Mouse (Mus musculus) kidney, postnatal 4 days (tissue): ENCODE measurements around the gene Ubtd2.
A peak's percentile ranks its signal among the peaks of the same experiment; 100 is the strongest.

Source experiments
- DNase-seq, 2 experiments: peaks; one replicate each; pipeline ENCODE4 v3.0.0; 2021; ENCODE audit warnings: mixed read lengths in 2 of 2

Ubtd2 gene

DNA sequence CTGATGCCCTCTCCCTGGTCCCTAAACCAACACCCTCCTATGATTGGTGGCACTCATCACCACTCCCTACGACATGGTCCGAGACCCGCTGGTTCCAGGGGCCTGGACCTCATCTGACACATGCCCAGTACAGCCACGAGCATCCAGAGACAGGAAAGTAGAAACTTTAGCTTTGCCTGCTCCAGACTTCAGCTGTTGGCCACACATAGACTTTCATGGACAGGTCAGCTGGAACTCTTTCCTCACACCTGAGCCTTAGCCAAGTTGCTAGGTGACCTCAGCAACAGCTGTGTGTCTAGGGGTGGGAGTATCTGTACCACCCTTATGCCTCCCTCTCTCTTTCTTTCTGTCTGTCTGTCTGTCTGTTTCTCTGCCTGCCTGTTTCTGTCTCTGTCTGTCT, 93.1 kb downstream of the Ubtd2 start:
- no peak for DNase-seq

DNA sequence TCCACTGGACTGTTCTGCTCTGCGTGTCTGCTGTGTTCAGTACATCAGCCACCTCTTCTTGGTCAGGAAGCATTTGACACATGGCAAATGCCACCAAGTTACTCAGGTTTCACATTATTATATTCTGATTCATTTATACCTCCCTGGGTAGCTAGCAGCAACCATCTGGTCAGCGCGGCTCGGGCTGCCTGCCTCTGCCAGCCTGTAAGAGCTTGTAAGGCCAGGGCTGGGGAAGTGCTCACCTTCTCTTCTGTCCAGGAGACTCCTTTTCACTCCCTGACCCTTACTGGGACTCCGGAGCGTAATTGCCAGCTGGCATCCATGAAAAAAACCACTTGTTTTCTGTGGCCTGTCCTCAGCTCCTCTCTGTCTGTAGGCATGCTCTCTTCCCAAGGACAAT, 94.1 kb downstream of the Ubtd2 start:
- DNase-seq, result no peak

DNA sequence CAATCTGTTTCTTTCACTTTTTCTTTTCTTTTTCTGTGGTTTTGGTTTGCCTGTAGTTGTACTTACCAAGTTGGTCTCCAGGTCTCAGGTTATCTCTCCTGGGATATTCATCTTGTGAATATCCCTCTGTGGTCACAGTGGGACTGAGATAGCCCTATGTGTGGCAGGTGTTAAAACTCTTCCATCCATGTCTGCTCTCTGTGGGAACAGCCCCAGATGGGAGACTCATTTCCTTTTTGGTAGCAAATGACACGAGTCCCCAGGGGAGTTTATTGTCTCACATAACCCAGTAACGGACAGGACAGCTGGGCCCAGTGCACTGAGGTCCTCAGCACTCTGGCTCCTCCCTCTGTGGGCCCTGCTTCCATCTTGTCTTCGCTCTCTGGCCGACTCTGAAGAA, 94.9 kb downstream of the Ubtd2 start:
- peak in 1 of 2 experiments; percentile 13 for DNase-seq

DNA sequence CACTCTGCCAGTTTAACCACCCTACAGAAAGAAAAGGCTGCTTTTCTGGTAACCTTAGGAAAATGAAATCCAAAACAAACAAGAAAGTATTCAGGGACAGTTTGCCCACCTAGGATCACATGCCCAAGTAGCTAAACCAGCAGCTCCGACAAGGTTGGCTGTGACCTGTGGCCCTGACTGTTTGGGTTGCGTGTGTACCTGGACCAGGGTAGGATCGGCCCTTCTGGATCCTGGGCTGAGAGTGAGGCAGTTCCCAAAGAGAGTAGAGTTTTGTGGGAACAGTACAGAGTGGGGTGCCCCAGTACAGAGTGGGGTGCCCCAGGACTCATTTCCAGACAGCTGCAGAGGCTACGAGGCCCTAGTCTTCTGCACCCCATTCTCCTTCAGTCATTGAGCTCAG, 95.9 kb downstream of the Ubtd2 start:
- DNase-seq, result no peak

DNA sequence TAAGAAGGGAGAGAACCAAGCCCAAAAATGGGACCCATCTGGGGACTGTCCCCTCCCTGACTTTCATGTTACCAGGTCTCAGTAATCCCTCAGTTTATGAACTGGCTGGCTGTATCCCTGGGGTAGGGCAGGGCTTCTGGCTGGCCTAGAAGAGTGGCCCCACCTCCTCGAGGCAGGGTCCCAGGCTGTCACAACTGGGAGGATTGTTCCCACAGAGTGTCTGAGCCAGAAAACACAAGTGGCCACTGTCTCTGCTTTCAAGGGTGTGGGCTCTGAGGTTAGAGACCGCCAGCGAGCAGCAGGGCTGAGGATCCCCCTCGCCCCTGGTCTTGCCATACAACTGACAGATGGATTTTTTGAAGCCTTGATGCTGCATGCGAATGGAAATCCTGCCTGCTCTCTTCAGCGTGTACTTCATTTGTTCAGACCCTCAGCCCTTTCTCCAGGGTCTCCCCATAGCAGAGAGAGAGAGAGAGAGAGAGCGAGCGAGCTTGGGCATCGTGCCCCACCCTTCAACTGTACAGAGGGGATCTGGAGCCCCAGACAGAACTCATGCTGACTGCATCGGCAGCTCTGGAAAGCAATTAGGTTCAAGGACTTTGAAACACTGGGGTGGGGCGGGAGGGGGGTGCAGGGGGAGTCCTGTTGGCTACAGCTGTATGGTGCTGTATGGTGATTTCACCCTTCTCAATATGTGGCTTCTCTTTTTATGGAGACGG, 96.6 kb downstream of the Ubtd2 start:
- DNase-seq, result no peak

DNA sequence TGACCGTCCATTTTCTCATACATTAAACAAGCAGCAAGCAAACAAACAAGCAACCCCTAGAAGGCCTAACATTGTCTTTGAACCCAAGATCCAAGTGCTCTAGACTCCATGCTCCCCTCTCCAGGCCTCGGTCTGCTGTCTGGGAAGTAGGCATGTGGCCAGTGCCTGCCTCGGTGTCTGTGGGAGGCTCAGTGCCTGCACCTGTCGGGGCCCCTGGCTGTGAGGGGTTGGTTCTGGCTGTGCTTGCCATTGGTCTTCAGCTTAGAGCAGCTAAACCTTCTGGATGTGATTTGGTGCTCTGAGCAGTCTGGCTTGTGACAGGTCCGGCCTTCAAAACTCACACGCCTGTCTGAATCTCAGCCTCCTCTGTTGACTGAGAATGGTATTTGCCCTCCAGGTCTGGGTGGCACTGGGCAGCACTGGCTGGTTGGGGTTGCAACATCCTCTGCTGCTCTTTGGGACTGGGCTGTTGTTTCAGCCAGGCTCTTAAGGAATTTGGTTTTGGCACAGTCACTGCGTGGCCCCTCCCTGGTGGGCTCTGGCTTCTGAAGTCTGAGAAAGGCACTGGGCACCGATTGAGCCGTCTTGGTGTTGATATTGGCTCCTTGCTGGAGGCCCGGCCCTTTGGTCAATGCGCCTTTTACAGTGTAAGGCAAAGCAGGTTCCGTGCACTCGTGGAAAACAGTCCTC, 97.4 kb downstream of the Ubtd2 start:
- DNase-seq, result peak; percentile 25 to 47

DNA sequence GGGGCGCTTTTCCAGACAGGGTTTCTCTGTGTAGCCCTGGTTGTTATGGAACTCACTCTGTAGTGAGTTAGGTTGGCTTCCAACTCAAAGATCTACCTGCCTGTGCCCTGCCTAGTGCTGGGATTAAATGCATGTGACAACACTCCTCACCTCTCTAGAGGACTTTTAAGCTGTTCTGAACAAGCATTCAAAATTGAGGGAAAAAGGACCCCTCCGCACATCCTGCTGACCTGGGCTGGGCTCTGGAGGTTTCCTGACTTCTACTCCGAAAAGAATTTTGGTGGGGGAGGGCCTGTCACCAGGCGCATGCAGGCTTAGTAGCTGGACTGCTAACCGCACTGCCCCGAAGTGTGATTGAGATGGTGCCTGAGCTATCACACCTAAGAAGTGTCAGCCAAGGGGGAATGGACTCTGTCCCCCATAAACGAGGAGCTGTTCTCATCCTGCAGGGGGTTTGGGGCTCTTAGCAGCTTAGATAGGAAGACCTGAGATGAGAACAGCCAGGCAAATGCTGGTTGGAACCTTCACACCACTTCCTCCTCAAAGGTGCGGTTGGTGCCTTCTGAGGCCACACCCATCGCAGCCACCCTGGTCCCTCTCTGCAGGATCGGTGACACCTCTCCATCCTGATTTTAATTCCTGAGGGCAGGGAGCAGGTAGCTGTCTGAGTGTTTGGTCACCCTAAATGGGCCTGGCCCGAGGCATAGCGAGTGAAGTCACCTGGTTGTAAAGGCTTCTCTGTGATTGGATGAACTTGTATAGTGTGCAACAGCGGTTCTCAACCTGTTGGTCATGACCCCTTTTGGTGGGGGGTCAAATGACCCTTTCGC, 98.4 kb downstream of the Ubtd2 start:
- DNase-seq, result peak; percentile 29 to 46

DNA sequence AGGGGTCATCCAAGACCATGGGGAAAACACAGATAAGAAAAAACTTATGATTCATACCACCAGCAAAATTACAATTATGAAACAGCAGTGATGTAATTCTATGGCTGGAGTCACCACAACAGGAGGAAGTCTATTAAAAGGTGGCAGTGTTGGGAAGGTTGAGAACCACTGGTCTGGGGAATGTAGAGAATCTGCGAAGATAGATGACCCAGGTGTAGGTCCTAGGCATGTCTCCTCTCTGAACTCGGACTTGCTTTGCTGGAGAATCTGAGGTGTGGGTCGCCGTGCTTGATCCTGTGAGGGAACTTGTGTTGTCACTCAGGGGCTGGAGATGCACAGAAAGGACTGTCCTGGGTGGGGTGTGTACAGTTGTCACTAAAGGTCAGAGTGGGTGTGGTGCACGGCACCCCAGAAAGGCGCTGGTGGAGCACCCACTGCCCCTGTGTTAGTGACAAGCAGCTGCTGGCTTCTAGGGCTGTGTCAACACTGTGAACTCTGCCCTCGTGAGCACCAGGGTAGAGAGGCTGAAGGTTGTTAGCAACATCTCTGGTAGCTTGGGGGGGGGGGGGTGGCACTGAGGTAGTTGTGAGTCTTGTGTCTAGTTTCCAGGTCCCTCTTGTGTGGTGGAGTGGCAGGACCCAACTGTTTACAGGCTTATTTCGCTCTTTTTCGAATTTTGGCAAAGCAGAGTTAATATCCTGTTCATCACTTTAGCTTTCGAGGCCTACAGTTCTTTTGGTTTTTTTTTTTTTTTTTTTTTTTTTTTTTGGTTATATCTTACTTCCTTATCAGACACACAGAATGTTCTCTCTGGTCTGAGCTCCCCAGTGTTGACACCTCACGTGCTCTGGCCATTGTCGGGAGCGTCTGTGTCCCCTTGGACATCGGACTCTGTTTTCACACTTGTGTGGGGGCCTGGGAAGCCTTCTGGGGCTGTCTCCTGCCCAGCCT, 99.2 kb downstream of the Ubtd2 start:
- DNase-seq, result no peak

DNA sequence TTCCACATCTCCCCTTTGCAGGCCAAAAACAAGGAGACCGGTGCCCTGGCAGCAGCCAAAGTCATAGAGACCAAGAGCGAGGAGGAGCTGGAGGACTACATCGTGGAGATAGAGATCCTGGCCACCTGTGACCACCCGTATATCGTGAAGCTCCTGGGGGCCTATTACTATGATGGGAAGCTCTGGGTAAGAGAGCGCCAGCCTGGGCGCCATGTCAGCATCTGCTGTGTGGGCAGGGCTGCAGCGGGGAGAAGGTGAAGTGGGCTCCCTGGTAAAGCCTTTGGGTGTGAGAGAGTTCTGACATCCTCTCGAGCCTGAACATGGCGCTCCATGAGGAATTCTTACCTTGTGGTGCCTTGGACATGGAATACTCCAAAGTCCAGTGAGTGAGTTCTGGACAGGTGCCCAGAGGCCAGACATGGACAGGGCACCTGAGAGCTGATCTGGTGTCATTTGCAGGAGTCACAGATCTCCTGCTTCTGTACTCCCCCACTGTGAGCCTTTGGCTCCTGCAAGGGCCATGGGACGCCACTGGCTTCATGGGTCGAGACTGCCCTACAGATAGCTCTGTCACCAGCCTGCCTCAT, 100.0 kb downstream of the Ubtd2 start:
- DNase-seq, result no peak

DNA sequence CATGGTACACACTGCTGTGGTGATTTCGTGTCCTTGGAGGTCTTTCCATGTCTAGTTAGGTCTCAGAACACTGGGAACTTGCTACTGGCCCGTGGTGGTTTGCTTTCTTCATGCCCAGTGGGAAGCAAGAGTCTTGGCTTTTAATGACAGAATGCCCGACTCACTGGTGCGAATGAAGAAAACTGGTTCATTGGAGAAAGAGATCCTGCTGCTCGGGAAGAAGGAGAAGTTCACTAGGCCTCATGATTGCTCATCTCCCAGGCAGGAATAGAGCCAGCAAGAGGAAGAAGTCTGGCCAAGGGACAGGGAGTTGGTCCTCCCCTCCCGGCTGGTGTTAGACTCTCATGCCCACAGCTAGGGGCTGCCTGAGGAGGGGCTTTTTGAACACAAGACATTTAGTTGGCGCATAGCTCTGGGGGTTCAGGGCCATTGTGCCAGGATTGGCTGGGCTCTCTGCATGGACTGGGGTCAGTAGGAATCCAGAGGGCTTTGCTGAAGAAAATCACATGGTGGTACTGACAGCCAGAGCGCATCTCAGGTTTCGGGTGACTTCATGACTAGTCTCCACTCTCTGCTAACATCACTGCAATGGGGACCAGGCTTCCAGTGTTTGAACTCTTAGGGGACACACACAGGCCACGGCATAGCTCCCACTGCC, 101.3 kb downstream of the Ubtd2 start:
- no peak for DNase-seq

DNA sequence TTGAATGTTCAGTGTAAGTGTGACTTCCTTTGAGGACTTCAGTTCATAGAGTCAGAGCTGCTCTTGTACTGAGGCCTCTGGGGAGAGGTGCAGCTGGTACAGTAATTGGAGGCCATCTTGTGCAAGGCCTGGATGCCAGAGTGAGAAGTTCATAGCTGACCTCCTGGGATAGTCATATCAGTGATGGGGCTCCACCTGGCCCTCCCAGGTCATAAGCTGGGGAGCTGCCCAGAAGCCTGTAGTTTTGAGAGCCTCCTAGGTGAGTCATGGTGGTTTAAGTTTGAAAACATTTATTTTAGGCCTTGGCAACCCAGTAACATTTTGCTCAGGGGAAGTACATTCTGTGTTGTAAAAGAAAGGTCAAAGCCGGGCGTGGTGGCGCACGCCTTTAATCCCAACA, 102.9 kb downstream of the Ubtd2 start:
- no peak for DNase-seq

DNA sequence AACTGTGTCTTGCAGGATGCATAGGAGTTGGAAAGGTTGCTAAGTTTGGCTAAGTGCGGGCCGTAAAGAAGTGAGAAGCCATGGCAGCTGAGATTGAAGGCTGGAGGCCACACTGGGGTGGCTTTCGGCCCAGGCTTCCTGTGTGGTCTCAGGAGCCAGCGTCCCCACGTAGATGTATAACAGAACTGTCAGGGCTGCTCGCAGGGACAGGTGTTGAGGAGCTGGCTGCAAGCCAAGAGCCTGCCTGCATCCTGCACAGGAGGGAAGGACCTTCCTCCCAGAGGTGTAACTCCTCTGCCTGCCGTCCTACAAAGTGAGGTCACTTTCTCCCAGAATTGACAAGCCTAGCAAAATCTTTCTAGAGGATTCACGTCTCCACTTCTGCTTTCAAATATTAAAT, 103.5 kb downstream of the Ubtd2 start:
- peak; percentile 56 to 66 for DNase-seq

DNA sequence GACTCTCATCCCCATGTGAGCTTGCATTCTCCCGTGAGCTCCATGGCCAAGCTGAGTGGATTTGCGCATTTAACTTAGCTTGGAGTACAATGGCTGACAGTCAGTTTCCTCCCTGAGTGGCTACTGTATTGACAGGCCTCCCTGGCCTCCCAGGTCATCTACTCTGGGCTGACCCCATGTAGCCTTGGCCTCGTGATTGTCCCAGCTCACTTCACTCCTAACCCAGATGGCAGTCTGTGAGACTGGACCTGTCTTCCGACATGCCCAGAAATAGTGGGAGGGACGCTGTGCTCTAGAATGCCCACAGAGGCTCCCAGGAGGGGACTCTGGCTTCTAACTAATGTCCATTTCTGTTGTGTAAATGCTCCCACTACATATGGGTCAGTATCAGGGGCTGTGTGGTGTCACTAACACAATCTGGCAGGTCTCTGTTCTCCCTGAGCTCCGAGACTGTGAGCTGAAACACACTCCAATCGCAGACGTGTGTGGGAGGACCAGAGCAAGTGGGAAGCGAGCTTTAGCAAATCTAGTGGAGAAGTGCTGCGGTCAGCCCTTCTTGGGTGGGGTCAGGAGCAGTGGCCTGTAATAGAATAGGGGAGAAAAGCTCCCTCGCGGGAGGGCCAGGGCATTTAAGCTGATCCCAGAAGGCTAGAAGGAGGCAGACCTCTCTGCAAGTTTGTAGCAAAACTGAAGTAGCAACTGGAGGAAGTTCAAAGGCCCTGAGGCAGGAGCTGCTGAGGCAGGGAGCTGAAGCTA, 105.0 kb downstream of the Ubtd2 start:
- no peak for DNase-seq

DNA sequence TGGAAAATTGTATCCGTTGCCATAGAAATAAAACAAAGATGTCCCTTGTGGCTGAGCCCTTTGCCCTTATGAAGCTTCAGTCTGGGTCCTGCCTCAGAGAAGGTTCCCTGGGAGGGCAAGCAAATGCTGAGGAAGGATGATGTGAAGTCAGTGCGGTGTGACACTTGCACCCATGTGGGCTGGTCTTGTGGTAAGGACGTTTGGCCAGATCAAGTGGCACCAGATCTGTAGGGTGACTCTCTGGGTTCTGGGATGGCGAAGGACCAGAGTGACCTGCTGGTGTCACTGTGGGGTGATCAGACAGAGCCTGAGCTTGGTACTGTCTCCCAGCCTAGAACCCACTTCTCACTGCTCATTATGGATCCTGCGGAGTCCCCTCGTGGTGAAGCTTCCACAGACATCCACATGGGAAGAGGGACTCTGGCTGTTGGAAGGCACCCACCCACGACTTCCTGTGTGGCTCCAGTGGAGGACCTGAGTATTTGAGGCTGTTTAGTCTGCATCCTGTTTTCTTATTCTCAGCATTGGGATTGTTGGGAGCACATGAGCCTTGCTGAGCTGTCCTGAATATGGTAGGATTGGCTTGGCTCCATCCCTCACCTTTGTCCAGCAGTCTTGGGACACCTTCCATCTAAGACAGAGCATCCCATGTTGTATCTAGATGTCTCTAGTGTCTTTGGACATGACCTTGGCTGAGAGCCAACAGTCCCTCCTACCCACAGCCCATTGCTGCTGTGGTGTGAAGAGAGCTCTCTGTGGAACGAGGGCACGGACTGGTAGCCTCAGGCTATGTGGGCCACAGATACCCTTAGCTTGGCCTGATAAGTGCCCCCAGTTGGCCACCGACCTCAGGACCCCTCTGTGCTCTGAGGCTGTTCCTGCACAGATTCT, 106.5 kb downstream of the Ubtd2 start:
- peak in 1 of 2 experiments; percentile 31 for DNase-seq

DNA sequence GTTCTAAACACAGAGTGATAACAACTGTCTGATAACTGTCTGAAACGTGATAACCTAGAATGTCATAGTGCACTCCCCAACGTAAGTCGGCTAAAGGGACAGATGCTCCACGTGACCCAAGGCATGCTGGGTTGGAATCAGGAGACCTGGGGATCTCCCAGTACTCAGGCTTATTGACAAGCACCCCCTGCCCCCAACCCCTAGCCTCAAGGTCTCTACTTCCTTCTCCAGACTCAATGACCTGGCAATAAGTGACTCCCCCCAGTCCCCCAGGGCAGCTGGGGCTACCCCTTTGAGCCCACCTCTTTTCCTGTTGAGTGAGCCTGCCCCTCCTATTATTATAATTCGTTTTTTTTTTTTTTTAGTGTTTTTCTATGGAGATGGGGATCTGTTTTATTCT, 107.5 kb downstream of the Ubtd2 start:
- DNase-seq, result no peak

DNA sequence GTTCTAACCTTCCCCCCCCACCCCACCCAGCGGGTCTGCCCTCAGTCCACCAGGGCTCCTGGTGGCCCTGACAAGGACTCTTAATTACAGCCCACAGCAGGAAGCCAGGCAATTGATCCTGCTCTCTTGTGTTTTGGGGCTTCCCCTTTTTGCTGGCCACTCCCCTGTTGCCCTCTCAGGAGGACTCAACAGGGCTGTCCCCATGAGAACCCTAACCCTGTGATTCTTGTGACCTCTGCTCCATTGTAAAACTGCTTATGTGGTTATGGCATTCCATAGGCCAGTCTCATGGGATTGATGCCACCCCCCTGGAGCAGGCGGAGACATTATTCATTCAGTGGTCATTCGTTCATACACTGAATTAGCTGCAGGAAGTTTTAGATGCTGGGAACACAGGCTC, 108.5 kb downstream of the Ubtd2 start:
- DNase-seq, result no peak

DNA sequence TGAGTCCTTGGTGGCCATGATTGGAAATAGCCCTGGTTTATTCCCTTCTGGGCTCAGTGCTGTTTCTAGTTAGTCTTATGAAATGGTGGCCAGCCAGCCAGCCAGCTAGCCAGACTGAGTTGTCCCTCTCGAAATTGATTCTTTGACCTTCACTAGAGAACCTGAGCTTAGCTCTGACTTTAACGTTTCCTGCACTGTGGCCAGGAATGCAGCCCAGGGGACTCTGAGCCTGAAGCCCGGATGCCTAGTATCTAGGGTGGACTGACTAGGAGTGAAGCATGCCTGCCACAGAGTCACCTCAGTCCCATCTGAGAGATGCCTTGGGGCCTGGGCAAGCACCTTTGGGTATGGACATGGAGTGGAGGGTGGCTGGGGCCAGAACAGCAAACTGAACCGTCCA, 109.5 kb downstream of the Ubtd2 start:
- DNase-seq, result peak in 1 of 2 experiments; percentile 31

DNA sequence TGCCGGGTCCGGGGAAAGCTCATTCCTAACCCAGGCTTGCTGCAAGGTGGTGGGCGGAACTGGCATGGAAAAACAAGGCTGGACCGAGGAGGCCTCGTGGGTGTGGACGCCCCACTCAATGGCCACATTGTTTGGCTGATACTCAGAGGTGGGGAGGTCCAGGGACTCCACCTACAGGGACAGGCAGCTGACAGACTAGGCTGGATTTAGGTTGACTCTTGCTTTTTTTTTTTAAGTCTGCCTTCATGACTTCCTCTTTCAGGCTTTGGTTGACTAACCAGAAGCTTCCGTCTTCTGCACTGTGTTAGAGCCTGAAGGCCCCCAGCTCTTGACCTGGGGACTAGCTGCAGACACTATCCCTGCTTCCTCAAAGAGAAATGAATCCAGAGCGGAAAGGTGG, 109.9 kb downstream of the Ubtd2 start:
- peak in 1 of 2 experiments; percentile 44 for DNase-seq

DNA sequence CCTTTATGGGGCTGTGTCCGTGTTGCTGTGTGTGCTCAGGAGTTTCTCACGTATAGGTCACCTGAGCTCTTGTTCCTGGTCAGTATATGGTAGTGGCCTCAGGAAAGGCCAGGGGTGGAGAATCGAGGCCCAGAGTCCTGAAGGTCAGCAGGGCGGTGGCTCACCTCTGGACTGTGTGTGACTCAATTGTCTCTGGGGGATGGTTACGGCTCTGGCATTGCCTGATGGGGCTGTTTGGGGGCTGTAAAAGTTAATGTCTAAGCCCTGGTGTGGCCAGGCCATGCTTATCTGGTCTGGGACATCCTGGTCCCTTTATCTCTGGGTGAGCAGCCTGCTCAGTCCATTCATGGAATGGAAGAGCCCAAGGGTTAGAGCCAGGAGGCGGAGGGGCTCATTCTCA, 111.0 kb downstream of the Ubtd2 start:
- DNase-seq, result no peak
